Mouse (Mus musculus) Patski (cell line): Measurements from ENCODE around the gene Otud5. TPM values are rescaled to one million over a fixed set of nuclear protein-coding genes. Genes with fewer than 3 reads are reported as not detected.

Source experiments
- ATAC-seq: fragments of 100-300 bp; one replicate; pipeline ENCODE4 v1.8.0; 2021
- CTCF ChIA-PET: fragments of 350-600 bp; sonication (Branson Sonifier 250); formaldehyde crosslinking; loops from one replicate; lab custom pipeline; 2022; ENCODE audit warnings: inconsistent platforms; lab: Charles Lee
- POLR2A ChIA-PET: fragments of 350-600 bp; sonication (Branson Sonifier 250); formaldehyde crosslinking; loops from one replicate; lab custom pipeline; 2022; ENCODE audit warnings: antibody characterized with exemption, inconsistent platforms; lab: Charles Lee
- DNase-seq: peaks from one replicate; pipeline ENCODE4 v3.0.0-alpha.2; 2011; ENCODE audit warnings: low read depth, low spot score
- H3K27me3 ChIP-seq: fragments of 371-371 bp; one replicate; pipeline ENCODE4 v1.5.1; 2021
- CTCF ChIP-seq: fragments of 100-300 bp; IDR thresholded peaks from one replicate; pipeline ENCODE4 v1.5.1; 2021
- in situ Hi-C: fragments of 300-500 bp; cut with MboI; formaldehyde crosslinking; loops from 3 replicates; pipeline ENCODE4 v1.11.1; 2018; ENCODE audit warnings: low pct_unique_long_range_greater_than_20kb, mixed read lengths
- polyA plus RNA-seq: library from polyadenylated mRNA; unstranded; gene quantifications from one replicate; pipeline ENCODE4 v1.2.3, GENCODE M21; 2021

Otud5 gene
- polyA plus RNA-seq, 1 experiment from 2014 or later: 83.0 TPM

DNA sequence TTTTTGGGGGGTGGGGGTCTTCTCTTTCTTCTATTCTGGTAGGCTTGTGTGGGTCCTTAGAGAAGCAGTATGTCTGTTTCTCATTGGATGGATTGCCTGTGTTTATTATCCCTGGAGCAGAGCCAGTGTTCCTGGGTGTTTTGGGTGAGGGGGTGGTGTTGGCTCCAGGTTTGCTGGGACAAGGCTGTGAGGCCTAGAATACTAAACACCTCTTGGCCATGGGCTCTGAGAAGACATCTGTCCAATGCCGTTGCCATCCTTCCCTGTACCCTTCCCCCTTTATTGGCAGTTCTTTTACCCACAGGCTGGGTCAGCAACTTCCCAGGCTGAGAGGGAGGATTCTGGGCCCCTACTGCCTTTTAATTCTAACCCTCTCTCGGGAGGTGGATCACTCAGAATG lies 6.7 kb downstream of the Otud5 start:
- DNase-seq (no peak), ATAC-seq (no peak)
- CTCF ChIA-PET: no interaction called here
- no peak for TF ChIP-seq CTCF
- H3K27me3 ChIP-seq: no peaks in the 10 kb centered on the region
- in situ Hi-C loops: no loop called here
- POLR2A ChIA-PET: no interaction called here

GRCm38 (mm10) chrX:7854578-7854977 lies 13.4 kb downstream of the Otud5 start:
- DNase-seq (no peak), ATAC-seq (no peak)
- ChIA-PET POLR2A (no interaction called here), CTCF (no interaction called here)
- no peaks in the 10 kb centered on the region for H3K27me3 ChIP-seq
- peak; percentile 81 for TF ChIP-seq CTCF
- in situ Hi-C loops: no loop called here

DNA sequence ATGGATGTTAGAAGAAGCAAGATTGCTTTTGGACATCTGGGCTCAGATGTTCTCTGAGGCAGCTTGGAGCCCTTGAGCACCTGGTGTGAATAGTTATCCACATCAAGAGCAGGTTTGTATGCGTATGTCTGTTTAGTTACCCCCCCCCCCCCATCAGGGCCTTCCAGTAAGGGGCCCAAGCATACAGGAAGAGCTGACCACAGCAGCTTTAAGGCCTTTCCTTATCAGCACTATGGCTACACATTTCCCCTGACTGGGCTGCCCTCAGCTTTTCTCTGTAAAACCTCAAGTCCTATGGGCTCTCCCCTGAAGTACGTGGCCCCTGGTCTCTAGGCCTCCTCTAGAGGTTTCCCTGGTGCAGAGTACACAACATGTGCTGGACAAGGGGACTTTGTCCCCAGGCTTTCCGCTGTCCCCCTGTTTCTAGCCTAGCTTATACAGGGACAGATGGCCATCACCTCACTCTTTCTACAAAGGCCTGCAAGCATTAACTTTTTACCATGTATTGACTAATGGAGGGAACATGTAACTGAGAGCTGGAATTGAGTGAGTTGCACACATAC lies 18.1 kb downstream of the Otud5 start:
- DNase-seq (no peak), ATAC-seq (no peak)
- ChIA-PET POLR2A (no interaction called here), CTCF (interaction anchor here (0.8 to 1.1 kb wide), 2 partner anchors 9 to 12 kb away, joined by 3 read pairs; no protein-coding TSS in a partner anchor)
- no peak for TF ChIP-seq CTCF
- peaks cover 9% of the 10 kb centered on the region for H3K27me3 ChIP-seq
- in situ Hi-C loops: no loop called here

DNA sequence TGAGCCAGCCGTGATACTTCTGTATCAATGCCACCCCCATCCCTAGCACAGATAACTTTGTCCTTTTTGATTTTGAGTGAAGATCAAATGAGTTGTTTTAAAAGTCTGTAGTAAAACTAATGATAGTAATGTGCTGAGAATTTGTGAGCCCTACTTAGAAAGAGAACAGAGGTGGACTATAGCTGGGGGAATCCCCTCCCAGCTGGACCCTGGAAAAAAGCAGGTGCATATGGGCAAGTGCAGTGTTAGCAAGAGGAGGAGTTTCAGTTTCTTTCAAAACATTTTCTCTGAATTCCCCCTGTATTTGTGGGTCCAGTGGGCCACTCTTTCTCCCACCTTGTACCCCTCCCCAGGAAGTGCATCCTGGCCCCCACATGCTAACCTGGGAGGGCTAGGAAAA lies 22.0 kb downstream of the Otud5 start:
- in situ Hi-C loops: no loop called here
- H3K27me3 ChIP-seq: peaks cover 9% of the 10 kb centered on the region
- CTCF ChIA-PET: no interaction called here
- POLR2A ChIA-PET: no interaction called here
- DNase-seq (no peak), ATAC-seq (no peak)
- no peak for TF ChIP-seq CTCF

DNA sequence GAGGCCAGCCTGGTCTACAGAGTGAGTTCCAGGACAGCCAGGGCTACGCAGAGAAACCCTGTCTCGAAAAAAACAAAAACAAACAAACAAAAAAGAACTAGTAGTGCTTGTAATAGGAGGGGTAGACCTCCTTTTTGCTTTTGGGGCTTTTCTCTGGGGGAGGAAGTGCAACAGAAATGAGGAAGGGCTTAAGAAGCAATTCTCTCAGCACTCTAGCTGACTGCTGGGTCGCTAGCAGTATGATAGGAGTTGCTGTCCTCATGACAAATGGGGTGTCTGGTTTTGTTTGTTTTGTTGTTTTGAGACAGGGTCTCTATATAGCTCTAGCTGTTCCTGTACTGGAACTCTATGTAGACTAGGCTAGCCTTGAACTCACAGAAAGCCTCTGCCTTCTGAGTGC lies 23.4 kb downstream of the Otud5 start:
- TF ChIP-seq CTCF: no peak
- ChIA-PET CTCF (no interaction called here), POLR2A (no interaction called here)
- ATAC-seq (no peak), DNase-seq (no peak)
- H3K27me3 ChIP-seq: peaks cover 9% of the 10 kb centered on the region
- in situ Hi-C loops: no loop called here

GRCm38 (mm10) chrX:7865343-7865742 lies 24.2 kb downstream of the Otud5 start:
- POLR2A ChIA-PET: no interaction called here
- ATAC-seq (peak; percentile 26), DNase-seq (no peak)
- in situ Hi-C loops: no loop called here
- H3K27me3 ChIP-seq: peaks cover 14% of the 10 kb centered on the region
- TF ChIP-seq CTCF: no peak
- CTCF ChIA-PET: no interaction called here

DNA sequence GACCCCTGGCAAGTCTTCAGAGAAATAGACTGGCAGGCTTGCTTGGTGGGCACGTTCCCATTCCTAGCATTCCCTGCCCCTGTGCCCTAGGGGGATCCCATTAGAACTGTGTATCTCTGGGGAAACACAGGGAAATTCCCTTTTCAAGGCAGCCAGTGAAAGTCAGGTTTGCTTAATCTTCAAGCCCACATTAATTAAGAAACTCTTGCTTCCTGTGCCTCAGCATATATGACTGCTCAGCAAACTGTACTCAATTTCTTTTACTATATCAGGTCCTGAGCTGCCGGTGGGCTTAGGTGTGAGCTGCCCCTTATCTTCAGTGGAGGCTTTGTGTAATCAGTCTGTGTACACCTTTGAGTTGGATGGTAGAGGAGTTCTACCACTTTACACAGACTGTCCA lies 24.6 kb downstream of the Otud5 start:
- in situ Hi-C loops: no loop called here
- DNase-seq (no peak), ATAC-seq (no peak)
- ChIA-PET POLR2A (no interaction called here), CTCF (no interaction called here)
- no peak for TF ChIP-seq CTCF
- H3K27me3 ChIP-seq: peaks cover 16% of the 10 kb centered on the region

GRCm38 (mm10) chrX:7867141-7867540 lies 26.0 kb downstream of the Otud5 start:
- ATAC-seq (no peak), DNase-seq (no peak)
- ChIA-PET POLR2A (no interaction called here), CTCF (no interaction called here)
- no peak for TF ChIP-seq CTCF
- in situ Hi-C loops: no loop called here
- H3K27me3 ChIP-seq: peaks cover 17% of the 10 kb centered on the region

DNA sequence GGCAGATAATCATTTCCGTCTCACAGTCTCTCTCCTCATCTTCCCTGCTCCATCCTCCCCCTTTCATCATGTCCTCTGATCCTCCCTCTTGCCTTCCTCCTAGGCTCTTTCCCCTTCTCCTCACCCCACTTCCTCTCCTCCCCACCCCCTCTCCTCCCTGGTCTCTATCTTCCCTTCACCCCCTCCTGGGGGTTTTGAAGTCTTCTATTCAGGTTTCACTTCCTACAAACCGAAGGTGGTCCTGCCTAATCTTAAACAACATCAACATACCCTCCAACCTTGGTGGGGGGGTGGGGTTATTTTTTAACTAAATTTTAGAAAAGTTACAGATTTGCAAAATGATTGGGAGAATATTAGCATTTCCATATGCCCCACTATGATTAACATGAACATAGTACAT lies 27.3 kb downstream of the Otud5 start:
- in situ Hi-C loops: no loop called here
- TF ChIP-seq CTCF: no peak
- DNase-seq: no peak
- ATAC-seq: no peak
- CTCF ChIA-PET: no interaction called here
- POLR2A ChIA-PET: no interaction called here
- H3K27me3 ChIP-seq: peaks cover 13% of the 10 kb centered on the region

DNA sequence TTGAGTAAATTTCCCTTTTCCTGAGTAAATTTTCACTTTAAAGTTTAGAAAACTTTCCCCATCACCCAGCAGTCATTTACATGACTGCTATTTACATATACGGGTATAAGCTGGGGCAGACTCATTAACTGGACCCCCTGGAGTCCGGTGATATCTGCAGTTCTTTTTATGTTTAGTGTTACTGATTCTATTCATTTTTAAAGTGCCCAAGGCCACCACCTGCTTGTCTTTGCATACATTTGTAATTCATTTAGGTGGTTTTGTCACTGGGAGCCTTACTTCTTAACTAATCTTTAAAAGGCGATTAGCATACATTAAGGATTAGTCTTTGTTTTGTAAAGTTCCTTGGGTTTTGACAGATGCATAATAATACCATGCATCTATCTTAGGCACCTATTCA lies 28.7 kb downstream of the Otud5 start:
- ChIA-PET CTCF (no interaction called here), POLR2A (no interaction called here)
- no peak for TF ChIP-seq CTCF
- H3K27me3 ChIP-seq: peaks cover 13% of the 10 kb centered on the region
- no peak for DNase-seq
- no peak for ATAC-seq
- in situ Hi-C loops: no loop called here

DNA sequence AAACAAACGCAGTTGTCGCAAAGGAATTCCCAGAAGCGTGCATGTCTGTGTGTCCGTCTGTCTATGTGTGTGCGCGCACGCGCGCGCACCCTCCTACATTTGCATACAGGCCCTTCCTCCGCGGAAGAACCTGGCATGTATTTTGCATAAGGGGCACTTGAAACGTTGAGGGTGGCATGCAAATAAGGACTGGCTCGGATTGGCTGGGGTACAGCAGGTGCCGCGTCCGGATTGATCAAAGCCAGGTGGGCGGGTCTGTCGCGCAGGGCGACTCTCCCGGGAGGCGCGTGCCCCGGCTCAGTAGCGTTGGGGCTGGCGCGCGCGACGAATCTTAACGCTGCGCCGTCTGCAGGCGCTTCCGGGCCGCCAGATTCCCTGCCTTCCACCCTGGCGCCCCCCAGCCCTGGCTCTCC lies 36.8 kb downstream of the Otud5 start, which contains the start of gene Pim2:
TSS of gene Pim2 (plus strand) at position 256 of the 413 bp plus-strand sequence.
- no peak for TF ChIP-seq CTCF
- peaks cover 6% of the 10 kb centered on the region for H3K27me3 ChIP-seq
- in situ Hi-C loops: no loop called here
- ChIA-PET POLR2A (no interaction called here), CTCF (no interaction called here)
- DNase-seq (peak; percentile 47), ATAC-seq (peak; percentile 87)

DNA sequence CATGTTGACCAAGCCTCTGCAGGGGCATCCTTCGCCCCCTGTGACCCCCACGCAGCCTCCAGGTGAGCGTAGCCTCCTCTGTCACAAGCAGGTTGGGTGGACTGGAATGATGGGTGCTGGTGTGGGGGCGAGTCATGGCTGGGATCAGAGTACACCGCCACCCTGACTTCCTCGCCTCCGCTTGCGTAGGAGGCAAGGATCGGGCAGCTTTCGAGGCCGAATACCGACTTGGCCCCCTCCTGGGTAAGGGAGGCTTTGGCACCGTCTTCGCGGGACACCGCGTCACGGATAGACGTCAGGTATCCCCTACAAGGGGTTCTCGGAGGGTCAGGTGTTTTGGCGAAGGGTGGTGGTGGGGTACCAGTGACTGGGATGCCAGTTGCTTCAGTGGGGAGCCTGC lies 37.3 kb downstream of the Otud5 start:
- TF ChIP-seq CTCF: no peak
- CTCF ChIA-PET: no interaction called here
- ATAC-seq (peak; percentile 27), DNase-seq (no peak)
- POLR2A ChIA-PET: no interaction called here
- in situ Hi-C loops: no loop called here
- peaks cover 6% of the 10 kb centered on the region for H3K27me3 ChIP-seq
